Mouse (Mus musculus) olfactory bulb, adult 2 months (tissue): ENCODE data around the gene Map2k3.

Source experiments
- CTCF ChIP-seq: fragments of 200-500 bp; IDR thresholded peaks from 2 replicates; pipeline ENCODE4 v1.5.1; 2012; ENCODE audit warnings: low read depth, mild to moderate bottlenecking, low read length, moderate library complexity; ENCODE audit not compliant: insufficient read depth
- POLR2A ChIP-seq: fragments of 200-500 bp; IDR thresholded peaks from 2 replicates; pipeline ENCODE4 v1.6.1; 2012; ENCODE audit warnings: mild to moderate bottlenecking, low read depth, low read length, moderate library complexity; ENCODE audit not compliant: insufficient read depth

GRCm38 (mm10) chr11:60933178-60933930 is 1.5 kb downstream of the Map2k3 start:
- TF ChIP-seq CTCF (no peak), POLR2A (no peak)
